Mouse (Mus musculus) forebrain, embryonic 10.5 days (tissue): Measurements from ENCODE around the gene Slc37a1. TPM values are rescaled to one million over a fixed set of nuclear protein-coding genes. Genes with fewer than 3 reads are reported as not detected.
A peak's percentile ranks its signal among the peaks of the same experiment; 100 is the strongest.

Experiments used
- DNase-seq: peaks from one replicate; pipeline ENCODE4 v3.0.0-alpha.2; 2017; ENCODE audit warnings: low spot score; ENCODE audit errors: extremely low spot score
- H3K27ac ChIP-seq: fragments of 300-500 bp; sonication (generic); 2 replicates; pipeline ENCODE4 v1.5.1; 2016; ENCODE audit warnings: mild to moderate bottlenecking
- H3K27me3 ChIP-seq: fragments of 300-500 bp; sonication (generic); 2 replicates; pipeline ENCODE4 v1.6.1; 2016; ENCODE audit warnings: mild to moderate bottlenecking; ENCODE audit not compliant: poor library complexity, severe bottlenecking
- H3K36me3 ChIP-seq: fragments of 300-500 bp; sonication (generic); replicated peaks from 2 replicates; pipeline ENCODE4 v1.6.1; 2016; ENCODE audit warnings: mild to moderate bottlenecking, moderate library complexity
- H3K4me1 ChIP-seq: fragments of 300-500 bp; sonication (generic); 2 replicates; pipeline ENCODE4 v1.6.1; 2016
- H3K4me3 ChIP-seq: fragments of 300-500 bp; sonication (generic); 2 replicates; pipeline ENCODE4 v1.5.1; 2016; ENCODE audit warnings: mild to moderate bottlenecking, moderate library complexity
- H3K9me3 ChIP-seq: fragments of 300-500 bp; sonication (generic); 2 replicates; pipeline ENCODE4 v1.6.1; 2016; ENCODE audit warnings: mild to moderate bottlenecking, moderate library complexity
- WGBS: fragments of 180-500 bp; shearing (Covaris S2); methylation state at CpG from one replicate; pipeline ENCODE4 v1.1.7; 2016; 5-methylcytosine and 5-hydroxymethylcytosine counted together
- polyA plus RNA-seq: library from polyadenylated mRNA; unstranded; fragments of >200 nt; fragmentation: Nextera tagmentation; extraction: Ambion mirVana; gene quantifications from 2 replicates; pipeline ENCODE4 v1.2.1, GENCODE M21; 2016

The Slc37a1 gene
- polyA plus RNA-seq, 1 experiment from 2014 or later, result 6.7 TPM

DNA sequence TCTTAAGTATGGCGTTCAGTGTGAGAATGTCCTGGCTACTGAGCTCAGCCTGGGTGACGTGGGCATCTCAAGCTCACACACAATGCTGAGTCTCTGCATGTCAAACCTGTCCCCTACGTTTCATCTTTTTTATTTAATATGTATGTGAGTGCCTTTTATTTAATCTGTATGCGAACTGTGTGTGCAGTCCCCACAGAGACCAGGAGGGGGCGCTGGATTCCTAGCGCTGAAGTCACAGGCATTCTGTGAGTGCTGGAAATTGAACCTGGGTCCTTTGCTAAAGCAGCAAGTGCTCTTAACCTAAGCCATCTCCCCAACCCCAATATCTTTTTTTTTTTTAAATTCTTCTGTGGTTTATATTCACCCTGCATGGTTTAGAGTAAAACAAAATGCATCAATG is 44.7 kb downstream of the Slc37a1 start:
- H3K9me3 ChIP-seq, result no peaks in the 10 kb centered on the region; the same call in 1 of the 2 replicates
- 84% methylated on average over 6 of the region's 6 CpGs for WGBS
- H3K27ac ChIP-seq, result no peak overlapping the region
- peaks cover 19% of the 10 kb centered on the region for H3K4me1 ChIP-seq
- no peaks in the 10 kb centered on the region for H3K27me3 ChIP-seq
- no peaks in the 10 kb centered on the region for H3K36me3 ChIP-seq
- no peak overlapping the region for H3K4me3 ChIP-seq
- DNase-seq, result no peak

- peaks cover 13% of the 10 kb centered on the region for H3K4me1 ChIP-seq
- WGBS, result 72% methylated on average over 3 of the region's 3 CpGs
- DNase-seq, result no peak
- H3K27ac ChIP-seq, result no peak overlapping the region
- no peaks in the 10 kb centered on the region for H3K27me3 ChIP-seq
- no peaks in the 10 kb centered on the region for H3K36me3 ChIP-seq
- H3K4me3 ChIP-seq, result no peak overlapping the region
- H3K9me3 ChIP-seq, result no peaks in the 10 kb centered on the region; the same call in 1 of the 2 replicates
Measured at GRCm38 (mm10) chr17:31331920-31332319, 45.3 kb downstream of the Slc37a1 start.

GRCm38 (mm10) chr17:31332333-31332732 is 45.7 kb downstream of the Slc37a1 start:
- Histone ChIP-seq H3K27ac (no peak overlapping the region), H3K27me3 (no peaks in the 10 kb centered on the region), H3K4me1 (peaks cover 10% of the 10 kb centered on the region), H3K4me3 (no peak overlapping the region), H3K9me3 (no peaks in the 10 kb centered on the region; the same call in 1 of the 2 replicates), H3K36me3 (no peaks in the 10 kb centered on the region)
- DNase-seq, result no peak
- 49% methylated on average over 1 of the region's 1 CpGs for WGBS

GRCm38 (mm10) chr17:31334509-31335260 is 48.1 kb downstream of the Slc37a1 start:
- peaks cover 10% of the 10 kb centered on the region for H3K4me1 ChIP-seq
- no peak for DNase-seq
- no peaks in the 10 kb centered on the region for H3K36me3 ChIP-seq
- no peak overlapping the region for H3K27ac ChIP-seq
- H3K27me3 ChIP-seq, result no peaks in the 10 kb centered on the region
- WGBS, result 94% methylated on average over 11 of the region's 11 CpGs
- no peaks in the 10 kb centered on the region; the same call in 1 of the 2 replicates for H3K9me3 ChIP-seq
- H3K4me3 ChIP-seq, result no peak overlapping the region

- Histone ChIP-seq H3K4me3 (no peak overlapping the region), H3K4me1 (peaks cover 1% of the 10 kb centered on the region), H3K36me3 (no peaks in the 10 kb centered on the region), H3K27me3 (no peaks in the 10 kb centered on the region), H3K27ac (no peak overlapping the region), H3K9me3 (no peaks in the 10 kb centered on the region; the same call in 1 of the 2 replicates)
- WGBS, result 87% methylated on average over 22 of the region's 22 CpGs
- DNase-seq, result no peak
Measured at GRCm38 (mm10) chr17:31335344-31336080, 48.9 kb downstream of the Slc37a1 start.

- Histone ChIP-seq H3K9me3 (no peaks in the 10 kb centered on the region), H3K27me3 (no peaks in the 10 kb centered on the region), H3K4me3 (no peak overlapping the region), H3K27ac (no peak overlapping the region), H3K36me3 (no peaks in the 10 kb centered on the region), H3K4me1 (0 out of 2 replicates have a peak, but pooled peaks cover 4% of the 10 kb centered on the region)
- WGBS, result 85% methylated on average over 2 of the region's 2 CpGs
- no peak for DNase-seq
Measured at GRCm38 (mm10) chr17:31339769-31340168, 53.2 kb downstream of the Slc37a1 start.

- Histone ChIP-seq H3K27me3 (no peaks in the 10 kb centered on the region), H3K36me3 (no peaks in the 10 kb centered on the region), H3K4me1 (0 out of 2 replicates have a peak, but pooled peaks cover 4% of the 10 kb centered on the region), H3K27ac (no peak overlapping the region), H3K9me3 (no peaks in the 10 kb centered on the region), H3K4me3 (no peak overlapping the region)
- no peak for DNase-seq
- 78% methylated on average over 6 of the region's 6 CpGs for WGBS
Measured at GRCm38 (mm10) chr17:31342191-31342590, 55.6 kb downstream of the Slc37a1 start.

GRCm38 (mm10) chr17:31344172-31344801 is 57.7 kb downstream of the Slc37a1 start:
- WGBS, result 49% methylated on average over 5 of the region's 5 CpGs
- DNase-seq, result peak; percentile 83

GRCm38 (mm10) chr17:31344816-31345215 is 58.2 kb downstream of the Slc37a1 start:
- Histone ChIP-seq H3K4me3 (no peak overlapping the region), H3K4me1 (0 out of 2 replicates have a peak, but pooled peaks cover 4% of the 10 kb centered on the region), H3K27me3 (no peaks in the 10 kb centered on the region), H3K36me3 (no peaks in the 10 kb centered on the region), H3K27ac (no peak overlapping the region), H3K9me3 (no peaks in the 10 kb centered on the region)
- 84% methylated on average over 3 of the region's 3 CpGs for WGBS
- DNase-seq, result no peak

More at GRCm38 (mm10) chr17:31344172-31344801, 57.7 kb downstream of the Slc37a1 start:
- Histone ChIP-seq H3K27ac (peak overlapping the region; percentile 31; the same call in 1 of the 2 replicates), H3K27me3 (no peaks in the 10 kb centered on the region), H3K36me3 (no peaks in the 10 kb centered on the region), H3K4me3 (no peak overlapping the region), H3K4me1 (0 out of 2 replicates have a peak, but pooled peaks cover 4% of the 10 kb centered on the region), H3K9me3 (no peaks in the 10 kb centered on the region)

DNA sequence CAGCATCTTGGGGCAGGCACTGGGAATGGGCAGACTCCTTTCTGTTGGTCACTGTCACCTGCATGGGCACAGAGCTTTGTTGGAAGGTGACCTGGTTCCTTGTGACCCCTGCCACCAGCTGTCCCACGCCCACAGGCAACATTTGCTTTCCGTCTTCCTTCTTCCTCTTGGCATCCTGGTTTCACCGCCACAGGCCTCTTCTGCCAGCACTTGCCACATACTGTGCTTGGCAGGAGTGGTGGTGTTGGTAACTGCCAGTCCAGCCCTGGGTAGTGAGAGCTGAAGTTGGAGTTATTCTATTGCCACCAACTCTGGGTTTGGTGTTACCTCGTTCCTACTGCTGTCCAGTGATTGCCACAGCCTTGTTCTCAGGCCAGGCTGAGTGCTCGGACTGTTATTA is 61.5 kb downstream of the Slc37a1 start:
- H3K4me3 ChIP-seq, result no peak overlapping the region
- 0 out of 2 replicates have a peak overlapping the region, but pooled peaks have one; percentile 25 for H3K27ac ChIP-seq
- H3K27me3 ChIP-seq, result no peaks in the 10 kb centered on the region
- 85% methylated on average over 5 of the region's 5 CpGs for WGBS
- H3K36me3 ChIP-seq, result no peaks in the 10 kb centered on the region
- H3K9me3 ChIP-seq, result no peaks in the 10 kb centered on the region
- DNase-seq, result no peak
- peaks cover 11% of the 10 kb centered on the region for H3K4me1 ChIP-seq

DNA sequence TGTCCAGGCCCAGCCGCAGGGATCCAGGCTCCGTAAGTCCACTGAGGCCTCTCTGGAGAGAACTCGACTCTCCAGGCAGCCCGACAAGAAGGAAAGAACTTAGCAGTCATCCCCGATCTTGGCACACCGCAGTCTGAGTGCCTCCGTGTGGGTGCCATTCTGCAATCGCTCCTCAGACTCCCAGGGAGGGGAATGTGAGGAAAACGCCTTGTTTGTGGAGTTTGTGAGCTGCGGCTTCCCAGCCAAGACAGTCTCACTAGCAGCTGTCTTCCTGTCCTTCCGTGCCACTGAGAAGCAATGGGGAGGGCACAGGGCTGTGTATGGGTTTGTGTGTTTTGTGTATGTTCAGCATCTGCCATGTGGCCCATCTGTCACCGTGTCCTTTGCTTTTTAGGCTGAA is 62.8 kb downstream of the Slc37a1 start:
- DNase-seq, result no peak
- Histone ChIP-seq H3K27ac (no peak overlapping the region), H3K4me1 (peaks cover 11% of the 10 kb centered on the region), H3K9me3 (no peaks in the 10 kb centered on the region), H3K27me3 (no peaks in the 10 kb centered on the region), H3K4me3 (no peak overlapping the region), H3K36me3 (no peaks in the 10 kb centered on the region)
- 85% methylated on average over 12 of the region's 12 CpGs for WGBS

GRCm38 (mm10) chr17:31351984-31352383 is 65.4 kb downstream of the Slc37a1 start:
- Histone ChIP-seq H3K27me3 (no peaks in the 10 kb centered on the region), H3K27ac (peak overlapping the region; percentile 53; the same call in 1 of the 2 replicates), H3K4me1 (peaks cover 24% of the 10 kb centered on the region), H3K36me3 (no peaks in the 10 kb centered on the region), H3K9me3 (no peaks in the 10 kb centered on the region), H3K4me3 (no peak overlapping the region)
- DNase-seq, result no peak
- WGBS, result 41% methylated on average over 8 of the region's 8 CpGs
